Mouse (Mus musculus) testis, adult 2 months (tissue): ENCODE results near the gene Ttc12.

Experiments used
- CTCF ChIP-seq: fragments of 200-500 bp; IDR thresholded peaks from 2 replicates; pipeline ENCODE4 v1.5.1; 2012; ENCODE audit warnings: low read depth, mild to moderate bottlenecking, inconsistent platforms, low read length, moderate library complexity; ENCODE audit not compliant: control insufficient read depth, insufficient read depth, insufficient replicate concordance
- POLR2A ChIP-seq: fragments of 200-500 bp; IDR thresholded peaks from 2 replicates; pipeline ENCODE4 v1.6.1; 2012; ENCODE audit warnings: low read depth, mild to moderate bottlenecking, inconsistent platforms, low read length, moderate library complexity; ENCODE audit not compliant: control insufficient read depth

DNA sequence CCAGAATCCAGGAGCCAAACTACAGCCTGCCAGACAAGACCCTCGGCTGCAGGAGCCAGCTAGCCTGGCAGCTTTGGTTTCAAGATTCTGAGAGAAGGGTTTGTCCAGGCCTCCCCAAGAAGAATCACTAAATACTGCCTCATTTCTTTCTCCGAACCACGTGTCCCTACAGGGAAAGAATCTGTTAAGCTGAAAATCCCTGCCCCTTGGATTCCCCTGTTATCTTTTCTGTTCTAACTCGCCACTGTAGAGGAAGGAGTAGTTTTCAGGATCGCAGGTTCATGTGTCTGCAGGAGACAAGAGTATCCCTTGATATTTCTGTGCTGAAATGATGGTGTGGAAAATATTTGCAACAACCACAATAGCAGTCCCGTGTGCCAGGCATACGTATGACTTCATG, 2.2 kb upstream of the Ttc12 start:
- TF ChIP-seq CTCF (no peak), POLR2A (no peak)
